Mouse (Mus musculus): ENCODE measurements around the gene Slc39a11. TPM values are rescaled to one million over a fixed set of nuclear protein-coding genes. Genes with fewer than 3 reads are reported as not detected.
A peak's percentile ranks its signal among the peaks of the same experiment; 100 is the strongest.

Slc39a11 gene
- polyA plus RNA-seq, 1 experiment from 2014 or later: 15.7 TPM

- peak overlapping the region; percentile 98; the same call in 1 of the 2 replicates for H3K27ac ChIP-seq
- no peaks in the 10 kb centered on the region for H3K27me3 ChIP-seq (ENCODE audit: low read depth, poor library complexity, severe bottlenecking)
- H3K9me3 ChIP-seq (replicated peaks): no peaks in the 10 kb centered on the region
- peaks cover 56% of the 10 kb centered on the region for H3K4me1 ChIP-seq
- peak; percentile 91 for DNase-seq (ENCODE audit: low spot score)
- peak overlapping the region; percentile 26 for H3K4me3 ChIP-seq
- WGBS: 3% methylated on average over 15 of the region's 15 CpGs
- peaks cover 18% of the 10 kb centered on the region for H3K36me3 ChIP-seq
Observed at GRCm38 (mm10) chr11:113648152-113648551, 1.7 kb downstream of the Slc39a11 start.

GRCm38 (mm10) chr11:113645181-113645580, 4.7 kb downstream of the Slc39a11 start:
- no peak for DNase-seq (ENCODE audit: low spot score)
- no peaks in the 10 kb centered on the region for H3K36me3 ChIP-seq
- H3K4me1 ChIP-seq: peaks cover 30% of the 10 kb centered on the region
- H3K9me3 ChIP-seq (replicated peaks): no peaks in the 10 kb centered on the region
- 82% methylated on average over 3 of the region's 3 CpGs for WGBS
- H3K27me3 ChIP-seq (ENCODE audit: low read depth, poor library complexity, severe bottlenecking): no peaks in the 10 kb centered on the region
- H3K4me3 ChIP-seq: no peak overlapping the region
- no peak overlapping the region for H3K27ac ChIP-seq

GRCm38 (mm10) chr11:113638680-113639079, 11.2 kb downstream of the Slc39a11 start:
- H3K27ac ChIP-seq: no peak overlapping the region
- no peak overlapping the region for H3K4me3 ChIP-seq
- no peaks in the 10 kb centered on the region for H3K27me3 ChIP-seq (ENCODE audit: low read depth, poor library complexity, severe bottlenecking)
- H3K36me3 ChIP-seq: no peaks in the 10 kb centered on the region
- no peaks in the 10 kb centered on the region for H3K9me3 ChIP-seq (replicated peaks)
- DNase-seq (ENCODE audit: low spot score): no peak
- WGBS: 85% methylated on average over 12 of the region's 12 CpGs
- H3K4me1 ChIP-seq: no peaks in the 10 kb centered on the region

GRCm38 (mm10) chr11:113634699-113635121, 15.2 kb downstream of the Slc39a11 start:
- Histone ChIP-seq H3K4me1 (no peaks in the 10 kb centered on the region), H3K36me3 (no peaks in the 10 kb centered on the region), H3K9me3 (replicated peaks) (no peaks in the 10 kb centered on the region), H3K27ac (no peak overlapping the region), H3K4me3 (no peak overlapping the region), H3K27me3 (ENCODE audit: low read depth, poor library complexity, severe bottlenecking) (no peaks in the 10 kb centered on the region)
- no peak for DNase-seq (ENCODE audit: low spot score)
- 72% methylated on average over 10 of the region's 10 CpGs for WGBS

- DNase-seq (ENCODE audit: low spot score): no peak
- no peaks in the 10 kb centered on the region for H3K27me3 ChIP-seq (ENCODE audit: low read depth, poor library complexity, severe bottlenecking)
- WGBS: 92% methylated on average over 5 of the region's 5 CpGs
Observed at GRCm38 (mm10) chr11:113633398-113633797, 16.5 kb downstream of the Slc39a11 start.

GRCm38 (mm10) chr11:113632303-113632702, 17.6 kb downstream of the Slc39a11 start:
- H3K4me3 ChIP-seq: no peak overlapping the region
- no peak for DNase-seq (ENCODE audit: low spot score)
- H3K9me3 ChIP-seq (replicated peaks): no peaks in the 10 kb centered on the region
- no peaks in the 10 kb centered on the region for H3K4me1 ChIP-seq
- WGBS: 84% methylated on average over 7 of the region's 7 CpGs
- H3K36me3 ChIP-seq: no peaks in the 10 kb centered on the region
- no peak overlapping the region for H3K27ac ChIP-seq
- H3K27me3 ChIP-seq (ENCODE audit: low read depth, poor library complexity, severe bottlenecking): no peaks in the 10 kb centered on the region

More at GRCm38 (mm10) chr11:113633398-113633797, 16.5 kb downstream of the Slc39a11 start:
- H3K36me3 ChIP-seq: no peaks in the 10 kb centered on the region
- H3K4me1 ChIP-seq: no peaks in the 10 kb centered on the region
- H3K27ac ChIP-seq: no peak overlapping the region
- H3K4me3 ChIP-seq: no peak overlapping the region
- no peaks in the 10 kb centered on the region for H3K9me3 ChIP-seq (replicated peaks)

GRCm38 (mm10) chr11:113631862-113632261, 18.0 kb downstream of the Slc39a11 start:
- H3K9me3 ChIP-seq (replicated peaks): no peaks in the 10 kb centered on the region
- DNase-seq (ENCODE audit: low spot score): no peak

GRCm38 (mm10) chr11:113631302-113631701, 18.6 kb downstream of the Slc39a11 start:
- no peak for DNase-seq (ENCODE audit: low spot score)

More at GRCm38 (mm10) chr11:113631862-113632261, 18.0 kb downstream of the Slc39a11 start:
- no peak overlapping the region for H3K4me3 ChIP-seq
- no peaks in the 10 kb centered on the region for H3K27me3 ChIP-seq (ENCODE audit: low read depth, poor library complexity, severe bottlenecking)
- no peak overlapping the region for H3K27ac ChIP-seq
- no peaks in the 10 kb centered on the region for H3K4me1 ChIP-seq
- 87% methylated on average over 8 of the region's 8 CpGs for WGBS
- H3K36me3 ChIP-seq: no peaks in the 10 kb centered on the region

GRCm38 (mm10) chr11:113630642-113631041, 19.2 kb downstream of the Slc39a11 start:
- Histone ChIP-seq H3K9me3 (replicated peaks) (no peaks in the 10 kb centered on the region), H3K27me3 (ENCODE audit: low read depth, poor library complexity, severe bottlenecking) (no peaks in the 10 kb centered on the region), H3K27ac (no peak overlapping the region), H3K4me3 (no peak overlapping the region), H3K4me1 (no peaks in the 10 kb centered on the region), H3K36me3 (no peaks in the 10 kb centered on the region)
- 65% methylated on average over 7 of the region's 7 CpGs for WGBS
- no peak for DNase-seq (ENCODE audit: low spot score)

More at GRCm38 (mm10) chr11:113631302-113631701, 18.6 kb downstream of the Slc39a11 start:
- H3K4me3 ChIP-seq: no peak overlapping the region
- H3K27me3 ChIP-seq (ENCODE audit: low read depth, poor library complexity, severe bottlenecking): no peaks in the 10 kb centered on the region
- H3K4me1 ChIP-seq: no peaks in the 10 kb centered on the region
- WGBS: 86% methylated on average over 8 of the region's 8 CpGs
- H3K36me3 ChIP-seq: no peaks in the 10 kb centered on the region
- no peaks in the 10 kb centered on the region for H3K9me3 ChIP-seq (replicated peaks)
- H3K27ac ChIP-seq: no peak overlapping the region

GRCm38 (mm10) chr11:113627785-113628184, 22.1 kb downstream of the Slc39a11 start:
- Histone ChIP-seq H3K27ac (no peak overlapping the region), H3K4me3 (no peak overlapping the region), H3K27me3 (ENCODE audit: low read depth, poor library complexity, severe bottlenecking) (no peaks in the 10 kb centered on the region), H3K36me3 (no peaks in the 10 kb centered on the region), H3K4me1 (0 out of 2 replicates have a peak, but pooled peaks cover 3% of the 10 kb centered on the region), H3K9me3 (replicated peaks) (no peaks in the 10 kb centered on the region)
- DNase-seq (ENCODE audit: low spot score): no peak
- 58% methylated on average over 4 of the region's 4 CpGs for WGBS

GRCm38 (mm10) chr11:113625437-113625836, 24.4 kb downstream of the Slc39a11 start:
- 0 out of 2 replicates have a peak, but pooled peaks cover 6% of the 10 kb centered on the region for H3K4me1 ChIP-seq
- no peak for DNase-seq (ENCODE audit: low spot score)

GRCm38 (mm10) chr11:113622028-113622427, 27.9 kb downstream of the Slc39a11 start:
- no peak overlapping the region for H3K27ac ChIP-seq
- peaks cover 51% of the 10 kb centered on the region for H3K27me3 ChIP-seq (ENCODE audit: low read depth, poor library complexity, severe bottlenecking)
- H3K4me3 ChIP-seq: no peak overlapping the region
- no peaks in the 10 kb centered on the region for H3K36me3 ChIP-seq
- WGBS: 90% methylated on average over 4 of the region's 4 CpGs
- H3K4me1 ChIP-seq: peaks cover 31% of the 10 kb centered on the region
- DNase-seq (ENCODE audit: low spot score): no peak
- H3K9me3 ChIP-seq (replicated peaks): no peaks in the 10 kb centered on the region

More at GRCm38 (mm10) chr11:113625437-113625836, 24.4 kb downstream of the Slc39a11 start:
- Histone ChIP-seq H3K27me3 (ENCODE audit: low read depth, poor library complexity, severe bottlenecking) (peaks cover 17% of the 10 kb centered on the region), H3K4me3 (no peak overlapping the region), H3K36me3 (no peaks in the 10 kb centered on the region), H3K27ac (no peak overlapping the region), H3K9me3 (replicated peaks) (no peaks in the 10 kb centered on the region)
- WGBS: 95% methylated on average over 18 of the region's 18 CpGs

- H3K36me3 ChIP-seq: no peaks in the 10 kb centered on the region
- 62% methylated on average over 2 of the region's 2 CpGs for WGBS
- no peak for DNase-seq (ENCODE audit: low spot score)
- peaks cover 61% of the 10 kb centered on the region for H3K27me3 ChIP-seq (ENCODE audit: low read depth, poor library complexity, severe bottlenecking)
- no peaks in the 10 kb centered on the region for H3K9me3 ChIP-seq (replicated peaks)
- H3K4me1 ChIP-seq: peaks cover 31% of the 10 kb centered on the region
- no peak overlapping the region for H3K27ac ChIP-seq
- no peak overlapping the region for H3K4me3 ChIP-seq
Observed at GRCm38 (mm10) chr11:113621001-113621400, 28.9 kb downstream of the Slc39a11 start.

Data from limb, embryonic 10.5 days (tissue).